Mouse (Mus musculus) megakaryocyte, adult 5-6 weeks (primary cell): ENCODE data around the gene D130052B06Rik. TPM values are rescaled to one million over a fixed set of nuclear protein-coding genes. Genes with fewer than 3 reads are reported as not detected.

ENCODE experiments used
- ATAC-seq: 2 replicates; pipeline ENCODE4 v1.8.0; 2016; ENCODE audit warnings: mild to moderate bottlenecking, inconsistent platforms; ENCODE audit not compliant: poor library complexity, severe bottlenecking
- total RNA-seq, 2 experiments: library from RNA; stranded (forward) in 1 of 2; stranded (reverse) in 1 of 2; fragments of 153-499, 151-499 nt in 1 of 2; fragments of 221-1000, 200-1000 nt in 1 of 2; gene quantifications; 2 replicates each; pipeline versions ENCODE4 v1.2.3 to v1.2.4; 2015 to 2017

Gene D130052B06Rik
- total RNA-seq, 2 experiments from 2014 or later, result not detected

DNA sequence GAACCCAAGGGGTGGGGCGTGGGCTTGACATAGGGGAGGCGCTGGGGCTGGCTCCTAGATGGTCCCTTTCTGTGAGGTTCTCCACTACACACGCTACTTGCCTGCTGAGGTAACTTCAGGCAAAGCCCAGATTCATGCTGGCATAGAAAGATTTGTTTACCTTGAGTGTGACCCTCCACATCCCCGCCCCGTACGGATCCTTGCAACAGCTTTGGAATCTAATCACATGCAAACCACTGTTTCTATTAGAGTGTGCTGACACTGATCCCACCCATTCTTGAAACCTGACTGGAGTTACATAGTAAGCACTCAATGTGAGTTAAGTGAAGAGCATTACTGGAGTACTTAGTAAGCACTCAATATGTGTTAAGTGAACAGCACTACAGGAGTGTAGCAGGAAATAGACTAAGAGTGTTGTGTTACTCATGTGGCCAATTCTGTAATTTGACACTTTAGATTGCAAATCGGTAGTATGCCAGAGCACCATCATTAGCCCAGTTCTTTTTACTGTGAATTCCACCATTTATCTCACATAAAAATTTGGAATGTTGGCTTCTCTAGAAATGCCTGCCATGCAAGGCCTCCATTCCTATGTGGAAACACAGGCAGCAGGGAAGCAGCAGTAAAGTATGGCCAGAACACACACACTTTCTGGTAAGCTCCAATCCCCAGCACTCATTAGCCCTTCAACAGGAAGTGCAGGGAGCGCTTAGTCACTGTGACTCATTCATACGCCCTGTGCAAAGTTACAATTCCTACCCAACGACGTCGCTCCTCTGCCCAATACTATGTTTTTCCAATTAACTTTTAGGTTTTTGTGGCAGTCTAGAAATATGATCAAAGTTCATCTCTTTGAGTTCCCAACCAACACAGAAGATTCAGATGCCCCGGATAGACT lies 61.2 kb downstream of the D130052B06Rik start:
- ATAC-seq, result no peak

DNA sequence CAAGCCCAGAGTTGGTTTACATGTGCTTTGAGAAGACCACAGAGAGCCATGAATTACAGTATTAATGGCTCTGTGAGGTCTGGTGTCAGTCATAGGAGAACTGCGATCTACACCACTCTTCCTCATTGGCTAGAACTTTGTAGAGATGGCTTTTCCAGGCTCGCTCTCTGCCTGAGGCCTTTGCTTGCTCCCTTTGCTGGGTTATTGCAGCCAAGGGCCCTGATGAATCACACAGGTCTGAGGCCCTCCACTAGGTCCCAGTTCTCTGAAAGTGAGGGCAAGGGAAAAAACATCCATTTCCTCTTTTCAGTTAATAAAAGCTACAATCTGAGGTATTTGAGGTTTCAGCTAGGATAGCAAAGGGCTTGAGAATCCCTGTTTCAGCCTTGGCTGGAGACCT lies 64.5 kb downstream of the D130052B06Rik start:
- no peak for ATAC-seq

- ATAC-seq, result no peak
These were observed 69.3 kb downstream of the D130052B06Rik start for GRCm38 (mm10) chr11:33668376-33668775.

DNA sequence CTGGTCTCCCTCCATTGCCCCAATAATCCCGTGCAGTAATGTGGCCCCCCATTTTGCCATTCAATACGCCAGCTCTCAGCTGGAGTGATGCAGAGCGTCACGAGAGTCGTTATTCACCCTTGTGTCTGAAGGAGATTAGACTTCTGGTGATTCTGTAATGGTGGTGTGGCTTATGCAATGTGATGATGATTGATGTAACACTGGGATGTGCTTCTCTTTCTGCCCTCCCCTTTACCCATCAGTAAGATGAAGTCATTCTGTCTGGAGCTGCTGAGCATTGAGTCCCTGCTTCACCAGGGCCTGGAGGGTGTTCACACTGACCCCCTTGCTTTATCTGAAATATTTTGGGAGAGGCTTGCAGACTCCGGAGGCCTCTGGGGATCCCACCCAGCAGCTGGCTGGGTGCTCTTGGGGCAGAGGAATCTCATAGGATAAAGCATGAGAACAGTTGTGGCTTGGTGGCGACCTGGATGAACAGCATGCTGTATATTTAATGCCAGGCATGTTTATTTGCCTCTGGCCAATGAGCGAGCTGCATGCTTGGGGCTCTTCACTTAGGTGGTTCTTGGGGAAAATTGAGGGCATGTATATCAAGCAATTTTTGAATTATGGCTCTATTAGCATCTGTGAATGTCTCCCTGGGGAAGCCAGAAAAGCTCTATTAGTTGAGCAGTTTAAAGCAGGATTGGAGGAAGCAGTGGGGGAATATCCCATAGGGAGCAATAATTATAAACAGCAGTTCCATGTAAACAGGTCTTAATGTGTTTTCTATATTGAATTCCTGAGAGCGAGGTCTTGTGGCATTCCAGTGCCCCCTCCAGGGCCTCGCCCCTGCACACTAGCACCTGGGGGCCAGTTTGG lies 71.2 kb downstream of the D130052B06Rik start:
- ATAC-seq, result no peak

Other genes with a start within 250 kb of the D130052B06Rik start
- 0.23 and 0.40 TPM in 2 replicates for gene Ranbp17, start 85.6 kb upstream of the D130052B06Rik start, total RNA-seq (2015)
- 0.77 TPM in 1 of 2 replicates, not detected in the other for gene Ranbp17, start 85.6 kb upstream of the D130052B06Rik start, total RNA-seq (2017)
- not detected in 2 replicates for gene Gabrp, start 20.3 kb upstream of the D130052B06Rik start, total RNA-seq (2015)
- not detected in 2 replicates for gene Gabrp, start 20.3 kb upstream of the D130052B06Rik start, total RNA-seq (2017)